Mouse (Mus musculus): ENCODE results near the gene Avpr1b. TPM values are rescaled to one million over a fixed set of nuclear protein-coding genes. Genes with fewer than 3 reads are reported as not detected.
A peak's percentile ranks its signal among the peaks of the same experiment; 100 is the strongest.
"Not testable (repeated sequence)": the region's sequence is repeated elsewhere in the genome, so short reads cannot be mapped to it uniquely, and the experiment has no call there.

Avpr1b gene
- polyA plus RNA-seq, 2 experiments: not detected

GRCm38 (mm10) chr1:131626200-131626599 lies 27.2 kb downstream of the Avpr1b start:
- DNase-seq (ENCODE audit: low read depth in 3 of 3, low spot score in 3 of 3) (no peak), ATAC-seq (ENCODE audit: insufficient read depth) (no peak)
- Histone ChIP-seq H3K9me3 (ENCODE audit: control insufficient read depth, low read length) (no peaks in the 10 kb centered on the region), H3K4me2 (ENCODE audit: low read depth) (no peak overlapping the region), H3K4me3 (ENCODE audit: insufficient read depth in 1 of 2, low read depth in 2 of 2, low read length in 2 of 2) (no peak overlapping the region), H3K27ac (no peak overlapping the region), H3K36me3 (replicated peaks; ENCODE audit: control insufficient read depth, insufficient read depth, low read depth) (no peaks in the 10 kb centered on the region), H3K27me3 (ENCODE audit: control insufficient read depth, insufficient read depth, low read length) (no peaks in the 10 kb centered on the region), H3K4me1 (replicated peaks; ENCODE audit: control insufficient read depth in 2 of 2, insufficient read depth in 2 of 2, low read length in 1 of 2) (no peaks in the 10 kb centered on the region; a peak in 1 of 4 replicates), H3K9ac (replicated peaks) (no peak overlapping the region)
- TF ChIP-seq CTCF (IDR thresholded peaks at IDR 0.05; ENCODE audit: low read depth): no peak
- TF ChIP-seq EP300 (IDR thresholded peaks at IDR 0.05; ENCODE audit: low read depth): no peak
- 75% methylated on average over 6 of the region's 6 CpGs for WGBS (ENCODE audit: insufficient replicate concordance)

DNA sequence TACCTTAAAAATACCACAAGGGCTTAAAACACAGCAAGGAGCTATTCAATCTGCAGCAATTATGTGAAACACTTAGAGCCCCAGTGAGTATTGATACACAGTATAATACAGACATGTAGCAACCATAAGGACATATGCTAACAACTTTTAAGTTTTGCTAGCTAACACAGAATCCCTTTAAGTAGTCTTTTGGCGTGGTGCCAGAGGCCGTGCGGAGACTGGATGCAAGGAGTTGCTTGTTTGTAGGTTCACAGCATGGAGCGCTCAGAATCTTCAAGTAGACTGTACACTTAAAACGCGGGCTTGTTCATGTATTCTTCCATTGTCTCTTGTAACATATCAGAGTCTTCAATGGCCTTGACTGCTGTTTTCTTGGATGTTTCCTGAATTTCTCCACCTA lies 33.2 kb downstream of the Avpr1b start:
- DNase-seq (ENCODE audit: low read depth in 3 of 3, low spot score in 3 of 3); H3K9me3 ChIP-seq (ENCODE audit: control insufficient read depth, low read length); H3K9ac ChIP-seq (replicated peaks); H3K27ac ChIP-seq; H3K36me3 ChIP-seq (replicated peaks; ENCODE audit: control insufficient read depth, insufficient read depth, low read depth); H3K4me1 ChIP-seq (replicated peaks; ENCODE audit: control insufficient read depth in 2 of 2, insufficient read depth in 2 of 2, low read length in 1 of 2); H3K27me3 ChIP-seq (ENCODE audit: control insufficient read depth, insufficient read depth, low read length); H3K4me2 ChIP-seq (ENCODE audit: low read depth); H3K4me3 ChIP-seq (ENCODE audit: insufficient read depth in 1 of 2, low read depth in 2 of 2, low read length in 2 of 2); ATAC-seq (ENCODE audit: insufficient read depth): not testable (repeated sequence)
- WGBS (ENCODE audit: insufficient replicate concordance): 84% methylated on average over 6 of the region's 6 CpGs

DNA sequence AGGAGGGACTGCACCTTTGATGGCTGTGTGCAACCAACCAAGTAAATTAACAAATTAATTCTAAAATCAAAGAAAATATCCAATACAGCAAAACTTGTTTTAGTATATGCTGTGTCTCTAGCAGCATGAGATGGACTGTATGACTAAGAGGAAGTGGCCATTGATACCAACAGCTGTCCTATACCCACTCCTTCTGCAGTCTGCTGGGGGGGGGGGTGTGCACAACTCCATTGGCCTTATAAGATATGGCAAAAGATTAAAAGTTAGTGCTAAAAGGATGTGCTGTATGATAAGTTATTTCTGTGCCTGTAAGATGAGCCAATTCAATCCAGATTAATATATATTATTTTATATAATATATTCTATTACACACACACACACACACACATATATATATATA lies 35.5 kb downstream of the Avpr1b start:
- no peak for TF ChIP-seq CTCF (IDR thresholded peaks at IDR 0.05; ENCODE audit: low read depth)
- TF ChIP-seq EP300 (IDR thresholded peaks at IDR 0.05; ENCODE audit: low read depth): no peak
- no peaks in the 10 kb centered on the region for H3K36me3 ChIP-seq (replicated peaks; ENCODE audit: control insufficient read depth, insufficient read depth, low read depth)
- DNase-seq (ENCODE audit: low read depth in 3 of 3, low spot score in 3 of 3): no peak
- H3K27me3 ChIP-seq (ENCODE audit: control insufficient read depth, insufficient read depth, low read length): no peaks in the 10 kb centered on the region
- H3K9me3 ChIP-seq (ENCODE audit: control insufficient read depth, low read length): no peaks in the 10 kb centered on the region
- no peak overlapping the region for H3K27ac ChIP-seq
- ATAC-seq (ENCODE audit: insufficient read depth): no peak
- H3K9ac ChIP-seq (replicated peaks): no peak overlapping the region
- H3K4me3 ChIP-seq (ENCODE audit: insufficient read depth in 1 of 2, low read depth in 2 of 2, low read length in 2 of 2): no peak overlapping the region
- H3K4me2 ChIP-seq (ENCODE audit: low read depth): no peak overlapping the region
- peaks cover 6% of the 10 kb centered on the region in 2 experiments for H3K4me1 ChIP-seq (replicated peaks; ENCODE audit: control insufficient read depth in 2 of 2, insufficient read depth in 2 of 2, low read length in 1 of 2)

DNA sequence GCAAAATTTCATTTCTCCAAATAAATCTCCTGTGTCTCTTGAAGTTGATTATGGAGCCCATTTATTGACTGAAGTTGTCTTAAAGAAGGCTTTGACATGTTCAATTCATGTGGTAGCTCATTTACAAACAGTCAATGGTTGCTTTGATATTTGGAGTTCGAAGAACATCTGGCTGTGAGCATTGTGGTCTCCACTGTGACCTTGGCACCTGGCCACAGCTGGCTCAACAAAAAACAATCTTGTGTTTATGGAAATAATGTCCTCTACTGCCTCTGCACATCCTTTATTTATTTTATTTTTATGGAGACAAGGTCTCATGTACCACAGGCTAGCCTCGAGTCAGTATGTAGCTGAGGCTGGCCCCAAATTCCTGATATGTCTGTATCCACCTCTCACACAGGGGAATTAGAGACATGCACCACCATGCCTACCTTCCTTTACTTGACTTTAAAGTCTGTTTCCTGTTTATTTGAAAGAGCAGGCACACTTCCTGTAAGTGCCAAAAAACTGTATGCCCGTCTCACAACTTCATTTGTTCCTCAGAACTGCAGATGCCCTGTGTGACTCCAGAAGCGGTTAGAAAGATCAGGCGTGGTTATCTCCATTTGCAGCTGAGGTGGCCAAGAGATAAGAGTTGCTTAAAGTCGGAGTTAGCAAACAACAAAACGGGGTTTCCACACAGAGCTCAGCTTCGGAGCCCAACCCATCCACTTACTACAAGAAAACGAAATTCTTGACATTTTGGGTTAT lies 38.9 kb downstream of the Avpr1b start, which contains the start of gene Ctse:
Ctse (plus strand) TSS at position 516 of the 750 bp plus-strand sequence.
- H3K4me2 ChIP-seq (ENCODE audit: low read depth): peak within 1 kb of the TSS; percentile 78
- H3K9ac ChIP-seq (replicated peaks): peak within 1 kb of the TSS; percentile 64
- peak; percentile 83 to 90 (median 87) for DNase-seq (ENCODE audit: low read depth in 3 of 3, low spot score in 3 of 3)
- H3K36me3 ChIP-seq (replicated peaks; ENCODE audit: control insufficient read depth, insufficient read depth, low read depth): no peaks in the 10 kb centered on the region
- H3K27me3 ChIP-seq (ENCODE audit: control insufficient read depth, insufficient read depth, low read length): no peaks in the 10 kb centered on the region
- no peaks in the 10 kb centered on the region for H3K9me3 ChIP-seq (ENCODE audit: control insufficient read depth, low read length)
- 12% methylated on average over 9 of the region's 9 CpGs for WGBS (ENCODE audit: insufficient replicate concordance)
- peaks cover 6 to 10% of the 10 kb centered on the region in 2 experiments for H3K4me1 ChIP-seq (replicated peaks; ENCODE audit: control insufficient read depth in 2 of 2, insufficient read depth in 2 of 2, low read length in 1 of 2)
- peak within 1 kb of the TSS; percentile 67 for H3K27ac ChIP-seq
- ATAC-seq (ENCODE audit: insufficient read depth): peak; percentile 99
- H3K4me3 ChIP-seq (ENCODE audit: insufficient read depth in 1 of 2, low read depth in 2 of 2, low read length in 2 of 2): peak within 1 kb of the TSS; percentile 55 to 62
- TF ChIP-seq CTCF (IDR thresholded peaks at IDR 0.05; ENCODE audit: low read depth): no peak
- peak; percentile 96 for TF ChIP-seq EP300 (IDR thresholded peaks at IDR 0.05; ENCODE audit: low read depth)

DNA sequence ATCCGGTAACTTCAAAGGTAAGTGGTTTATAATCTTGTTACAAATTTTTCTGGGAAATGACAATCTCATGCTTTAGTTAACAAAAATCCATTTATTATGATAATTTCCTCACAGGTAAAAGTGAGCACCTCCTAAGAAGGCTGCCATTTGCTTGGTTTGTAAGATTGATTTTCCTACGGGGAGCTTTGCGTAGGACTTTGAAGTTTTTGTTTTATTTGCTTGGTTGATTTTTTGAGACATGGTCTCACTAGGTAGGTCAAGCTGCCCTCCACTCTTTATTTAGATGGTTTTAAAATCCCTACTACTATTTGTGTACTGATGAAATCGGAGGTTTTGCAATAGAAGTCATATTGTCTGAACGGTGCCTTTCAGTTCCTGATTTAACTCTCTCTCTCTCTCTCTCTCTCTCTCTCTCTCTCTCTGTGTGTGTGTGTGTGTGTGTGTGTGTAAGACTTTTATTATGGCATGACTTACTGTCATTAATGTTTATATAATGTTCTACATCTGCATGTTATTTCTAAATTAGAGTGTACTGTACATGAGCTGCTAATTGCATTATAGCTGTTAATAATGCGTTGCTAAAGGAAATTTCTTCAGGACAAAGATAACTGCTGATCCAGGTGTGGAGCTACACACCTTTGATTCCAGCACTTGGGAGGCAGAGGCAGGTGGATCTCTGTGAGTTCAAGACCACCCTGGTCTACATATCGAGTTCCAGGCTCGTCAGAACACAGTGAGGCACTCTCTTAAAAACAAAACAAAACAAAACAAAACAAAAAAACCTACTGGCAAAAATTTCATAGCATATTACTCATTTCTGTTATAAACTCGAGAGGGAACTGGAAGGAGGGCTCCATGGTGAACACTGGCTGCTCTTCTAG lies 39.7 kb downstream of the Avpr1b start:
- ATAC-seq (ENCODE audit: insufficient read depth): peak; percentile 50
- DNase-seq (ENCODE audit: low read depth in 3 of 3, low spot score in 3 of 3): no peak
- WGBS (ENCODE audit: insufficient replicate concordance): 24% methylated on average over 9 of the region's 9 CpGs
- peak overlapping the region; percentile 67 for H3K27ac ChIP-seq
- H3K27me3 ChIP-seq (ENCODE audit: control insufficient read depth, insufficient read depth, low read length): no peaks in the 10 kb centered on the region
- H3K9ac ChIP-seq (replicated peaks): peak overlapping the region; percentile 64
- TF ChIP-seq CTCF (IDR thresholded peaks at IDR 0.05; ENCODE audit: low read depth) (no peak), EP300 (IDR thresholded peaks at IDR 0.05; ENCODE audit: low read depth) (no peak)
- no peaks in the 10 kb centered on the region for H3K36me3 ChIP-seq (replicated peaks; ENCODE audit: control insufficient read depth, insufficient read depth, low read depth)
- H3K4me3 ChIP-seq (ENCODE audit: insufficient read depth in 1 of 2, low read depth in 2 of 2, low read length in 2 of 2): peak overlapping the region; percentile 55 to 62
- H3K4me2 ChIP-seq (ENCODE audit: low read depth): peak overlapping the region; percentile 78
- H3K4me1 ChIP-seq (replicated peaks; ENCODE audit: control insufficient read depth in 2 of 2, insufficient read depth in 2 of 2, low read length in 1 of 2): peaks cover 6 to 10% of the 10 kb centered on the region in 2 experiments
- H3K9me3 ChIP-seq (ENCODE audit: control insufficient read depth, low read length): no peaks in the 10 kb centered on the region

Data from liver, embryonic 14.5 days (tissue).